Mouse (Mus musculus): ENCODE data around the gene Patl1. TPM values are rescaled to one million over a fixed set of nuclear protein-coding genes. Genes with fewer than 3 reads are reported as not detected.
"Not testable (repeated sequence)": the region's sequence is repeated elsewhere in the genome, so short reads cannot be mapped to it uniquely, and the experiment has no call there.

Gene Patl1
- 14.8 and 16.4 TPM in 2 replicates for polyA plus RNA-seq (2015; fragmentation: Nextera tagmentation; extraction: Ambion mirVana)

- WGBS = under 1% methylated on average over 38 of the region's 53 CpGs
- Histone ChIP-seq H3K4me1 (ENCODE audit: control insufficient read depth, insufficient read depth, low read depth, low read length) (peaks cover 11% of the 10 kb centered on the region), H3K4me3 (ENCODE audit: low read length) (peak within 1 kb of the TSS; percentile 93), H3K9me3 (ENCODE audit: control insufficient read depth, low read length) (no peaks in the 10 kb centered on the region), H3K4me2 (ENCODE audit: low read length) (peak within 1 kb of the TSS; percentile 85), H3K9ac (ENCODE audit: low read depth, low read length) (peak within 1 kb of the TSS; percentile 88), H3K27ac (ENCODE audit: low read depth, low read length) (peak within 1 kb of the TSS; percentile 90), H3K27me3 (replicated peaks; ENCODE audit: control insufficient read depth, insufficient read depth, low read length) (no peaks in the 10 kb centered on the region), H3K36me3 (ENCODE audit: control insufficient read depth, insufficient read depth, low read length) (0 out of 2 replicates have a peak, but pooled peaks cover 3% of the 10 kb centered on the region)
- peak; percentile 98 for ATAC-seq
Measured at GRCm38 (mm10) chr19:11912037-11912532, at the start of gene Patl1. Gene Patl1, plus strand, starts transcription at chr19:11912399.

- ATAC-seq = no peak
- Histone ChIP-seq H3K27me3 (replicated peaks; ENCODE audit: control insufficient read depth, insufficient read depth, low read length) (no peaks in the 10 kb centered on the region), H3K4me1 (ENCODE audit: control insufficient read depth, insufficient read depth, low read depth, low read length) (no peaks in the 10 kb centered on the region), H3K36me3 (ENCODE audit: control insufficient read depth, insufficient read depth, low read length) (no peaks in the 10 kb centered on the region), H3K9ac (ENCODE audit: low read depth, low read length) (no peak overlapping the region), H3K4me3 (ENCODE audit: low read length) (no peak overlapping the region), H3K4me2 (ENCODE audit: low read length) (no peak overlapping the region), H3K9me3 (ENCODE audit: control insufficient read depth, low read length) (no peaks in the 10 kb centered on the region), H3K27ac (ENCODE audit: low read depth, low read length) (no peak overlapping the region)
- 88% methylated on average over 2 of the region's 2 CpGs for WGBS
Measured at GRCm38 (mm10) chr19:11867837-11868236, 44.4 kb upstream of the Patl1 start.

- Histone ChIP-seq H3K9ac (ENCODE audit: low read depth, low read length) (no peak within 1 kb of the TSS), H3K4me1 (ENCODE audit: control insufficient read depth, insufficient read depth, low read depth, low read length) (no peaks in the 10 kb centered on the region), H3K27me3 (replicated peaks; ENCODE audit: control insufficient read depth, insufficient read depth, low read length) (no peaks in the 10 kb centered on the region), H3K27ac (ENCODE audit: low read depth, low read length) (no peak within 1 kb of the TSS), H3K36me3 (ENCODE audit: control insufficient read depth, insufficient read depth, low read length) (no peaks in the 10 kb centered on the region), H3K4me3 (ENCODE audit: low read length) (no peak within 1 kb of the TSS), H3K4me2 (ENCODE audit: low read length) (no peak within 1 kb of the TSS), H3K9me3 (ENCODE audit: control insufficient read depth, low read length) (no peaks in the 10 kb centered on the region)
- 53% methylated on average over 1 of the region's 1 CpGs for WGBS
- ATAC-seq = no peak
Measured at GRCm38 (mm10) chr19:11875006-11875405, 37.2 kb upstream of the Patl1 start, which contains the start of gene Olfr1419. Gene Olfr1419, minus strand, starts transcription at chr19:11875106.

GRCm38 (mm10) chr19:11878404-11878803, 33.8 kb upstream of the Patl1 start:
- H3K9ac ChIP-seq (ENCODE audit: low read depth, low read length); H3K9me3 ChIP-seq (ENCODE audit: control insufficient read depth, low read length); ATAC-seq; H3K36me3 ChIP-seq (ENCODE audit: control insufficient read depth, insufficient read depth, low read length); H3K27ac ChIP-seq (ENCODE audit: low read depth, low read length); H3K4me1 ChIP-seq (ENCODE audit: control insufficient read depth, insufficient read depth, low read depth, low read length); H3K4me3 ChIP-seq (ENCODE audit: low read length); H3K4me2 ChIP-seq (ENCODE audit: low read length); H3K27me3 ChIP-seq (replicated peaks; ENCODE audit: control insufficient read depth, insufficient read depth, low read length): not testable (repeated sequence)
- 56% methylated on average over 22 of the region's 22 CpGs for WGBS

- H3K4me2 ChIP-seq (ENCODE audit: low read length) = no peak within 1 kb of the TSS
- H3K36me3 ChIP-seq (ENCODE audit: control insufficient read depth, insufficient read depth, low read length) = no peaks in the 10 kb centered on the region
- H3K27me3 ChIP-seq (replicated peaks; ENCODE audit: control insufficient read depth, insufficient read depth, low read length) = no peaks in the 10 kb centered on the region
- H3K27ac ChIP-seq (ENCODE audit: low read depth, low read length) = no peak within 1 kb of the TSS
- ATAC-seq = no peak
- H3K9ac ChIP-seq (ENCODE audit: low read depth, low read length) = no peak within 1 kb of the TSS
- no peaks in the 10 kb centered on the region for H3K9me3 ChIP-seq (ENCODE audit: control insufficient read depth, low read length)
- H3K4me3 ChIP-seq (ENCODE audit: low read length) = no peak within 1 kb of the TSS
- H3K4me1 ChIP-seq (ENCODE audit: control insufficient read depth, insufficient read depth, low read depth, low read length) = no peaks in the 10 kb centered on the region
- WGBS = 48% methylated on average over 1 of the region's 1 CpGs
Measured at GRCm38 (mm10) chr19:11886265-11886664, 25.9 kb upstream of the Patl1 start, which contains the start of gene Olfr1420. Gene Olfr1420, plus strand, starts transcription at chr19:11886565.

- peak overlapping the region; percentile 85 for H3K4me2 ChIP-seq (ENCODE audit: low read length)
- no peak overlapping the region for H3K9ac ChIP-seq (ENCODE audit: low read depth, low read length)
- no peak overlapping the region for H3K27ac ChIP-seq (ENCODE audit: low read depth, low read length)
- peak overlapping the region; percentile 93 for H3K4me3 ChIP-seq (ENCODE audit: low read length)
- peaks cover 11% of the 10 kb centered on the region for H3K4me1 ChIP-seq (ENCODE audit: control insufficient read depth, insufficient read depth, low read depth, low read length)
- ATAC-seq = no peak
- H3K36me3 ChIP-seq (ENCODE audit: control insufficient read depth, insufficient read depth, low read length) = 0 out of 2 replicates have a peak, but pooled peaks cover 3% of the 10 kb centered on the region
- H3K27me3 ChIP-seq (replicated peaks; ENCODE audit: control insufficient read depth, insufficient read depth, low read length) = no peaks in the 10 kb centered on the region
- H3K9me3 ChIP-seq (ENCODE audit: control insufficient read depth, low read length) = no peaks in the 10 kb centered on the region
- WGBS = 97% methylated on average over 5 of the region's 5 CpGs
Measured at GRCm38 (mm10) chr19:11911021-11911420, 1.2 kb upstream of the Patl1 start.

- peaks cover 11% of the 10 kb centered on the region for H3K4me1 ChIP-seq (ENCODE audit: control insufficient read depth, insufficient read depth, low read depth, low read length)
- no peaks in the 10 kb centered on the region for H3K27me3 ChIP-seq (replicated peaks; ENCODE audit: control insufficient read depth, insufficient read depth, low read length)
- H3K27ac ChIP-seq (ENCODE audit: low read depth, low read length) = peak overlapping the region; percentile 90
- peak; percentile 29; the same call in 1 of the 2 replicates for ATAC-seq
- H3K4me2 ChIP-seq (ENCODE audit: low read length) = peak overlapping the region; percentile 85
- H3K9me3 ChIP-seq (ENCODE audit: control insufficient read depth, low read length) = no peaks in the 10 kb centered on the region
- WGBS = 3% methylated on average over 17 of the region's 17 CpGs
- 0 out of 2 replicates have a peak, but pooled peaks cover 3% of the 10 kb centered on the region for H3K36me3 ChIP-seq (ENCODE audit: control insufficient read depth, insufficient read depth, low read length)
- H3K9ac ChIP-seq (ENCODE audit: low read depth, low read length) = peak overlapping the region; percentile 88
- H3K4me3 ChIP-seq (ENCODE audit: low read length) = peak overlapping the region; percentile 93
Measured at GRCm38 (mm10) chr19:11911603-11912002, 596 bp upstream of the Patl1 start.

GRCm38 (mm10) chr19:11912533-11913121, 428 bp downstream of the Patl1 start:
- peak overlapping the region; percentile 93 for H3K4me3 ChIP-seq (ENCODE audit: low read length)
- no peaks in the 10 kb centered on the region for H3K27me3 ChIP-seq (replicated peaks; ENCODE audit: control insufficient read depth, insufficient read depth, low read length)
- H3K4me2 ChIP-seq (ENCODE audit: low read length) = peak overlapping the region; percentile 60
- peak overlapping the region; percentile 90 for H3K27ac ChIP-seq (ENCODE audit: low read depth, low read length)
- H3K36me3 ChIP-seq (ENCODE audit: control insufficient read depth, insufficient read depth, low read length) = 0 out of 2 replicates have a peak, but pooled peaks cover 3% of the 10 kb centered on the region
- H3K4me1 ChIP-seq (ENCODE audit: control insufficient read depth, insufficient read depth, low read depth, low read length) = peaks cover 11% of the 10 kb centered on the region
- 0% methylated on average over 49 of the region's 54 CpGs for WGBS
- ATAC-seq = peak; percentile 76
- peak overlapping the region; percentile 88 for H3K9ac ChIP-seq (ENCODE audit: low read depth, low read length)
- H3K9me3 ChIP-seq (ENCODE audit: control insufficient read depth, low read length) = no peaks in the 10 kb centered on the region

GRCm38 (mm10) chr19:11915804-11916203, 3.6 kb downstream of the Patl1 start:
- H3K4me3 ChIP-seq (ENCODE audit: low read length) = no peak overlapping the region
- WGBS = 13% methylated on average over 2 of the region's 2 CpGs
- H3K4me2 ChIP-seq (ENCODE audit: low read length) = 0 out of 2 replicates have a peak overlapping the region, but pooled peaks have one; percentile 10
- peaks cover 10% of the 10 kb centered on the region for H3K36me3 ChIP-seq (ENCODE audit: control insufficient read depth, insufficient read depth, low read length)
- H3K27me3 ChIP-seq (replicated peaks; ENCODE audit: control insufficient read depth, insufficient read depth, low read length) = no peaks in the 10 kb centered on the region
- H3K4me1 ChIP-seq (ENCODE audit: control insufficient read depth, insufficient read depth, low read depth, low read length) = peaks cover 11% of the 10 kb centered on the region
- no peak overlapping the region for H3K9ac ChIP-seq (ENCODE audit: low read depth, low read length)
- H3K9me3 ChIP-seq (ENCODE audit: control insufficient read depth, low read length) = no peaks in the 10 kb centered on the region
- H3K27ac ChIP-seq (ENCODE audit: low read depth, low read length) = no peak overlapping the region
- no peak for ATAC-seq

Measured in hindbrain, embryonic 16.5 days (tissue).